Mouse (Mus musculus): ENCODE results near the gene Ttc12. TPM values are rescaled to one million over a fixed set of nuclear protein-coding genes. Genes with fewer than 3 reads are reported as not detected.

Ttc12 gene
- polyA plus RNA-seq, 1 experiment from 2014 or later: 1.7 TPM

GRCm38 (mm10) chr9:49504658-49505057, 18.6 kb upstream of the Ttc12 start:
- no peak overlapping the region for H3K27ac ChIP-seq (ENCODE audit: low read depth, low read length)
- 85% methylated on average over 5 of the region's 5 CpGs for WGBS
- no peaks in the 10 kb centered on the region for H3K27me3 ChIP-seq (ENCODE audit: control insufficient read depth, insufficient read depth, low read length)
- DNase-seq (ENCODE audit: low spot score) (no peak), ATAC-seq (ENCODE audit: insufficient read depth, low FRiP score, low TSS enrichment) (no peak)
- H3K9me3 ChIP-seq (ENCODE audit: control insufficient read depth, low read length): no peaks in the 10 kb centered on the region
- no peaks in the 10 kb centered on the region for H3K4me1 ChIP-seq (ENCODE audit: control insufficient read depth, insufficient read depth, low read length)
- H3K4me3 ChIP-seq (ENCODE audit: low read depth, low read length): no peak overlapping the region
- no peak overlapping the region for H3K9ac ChIP-seq (ENCODE audit: low read length)
- peaks cover 4% of the 10 kb centered on the region for H3K36me3 ChIP-seq (ENCODE audit: control insufficient read depth, insufficient read depth, low read length)
- H3K4me2 ChIP-seq (ENCODE audit: low read depth): no peak overlapping the region

GRCm38 (mm10) chr9:49502245-49502644, 16.2 kb upstream of the Ttc12 start:
- Histone ChIP-seq H3K4me1 (ENCODE audit: control insufficient read depth, insufficient read depth, low read length) (no peaks in the 10 kb centered on the region), H3K4me2 (ENCODE audit: low read depth) (no peak overlapping the region), H3K9ac (ENCODE audit: low read length) (no peak overlapping the region), H3K27me3 (ENCODE audit: control insufficient read depth, insufficient read depth, low read length) (no peaks in the 10 kb centered on the region), H3K4me3 (ENCODE audit: low read depth, low read length) (no peak overlapping the region), H3K36me3 (ENCODE audit: control insufficient read depth, insufficient read depth, low read length) (peaks cover 2% of the 10 kb centered on the region; the same call in 1 of the 2 replicates), H3K27ac (ENCODE audit: low read depth, low read length) (no peak overlapping the region), H3K9me3 (ENCODE audit: control insufficient read depth, low read length) (no peaks in the 10 kb centered on the region)
- 90% methylated on average over 4 of the region's 4 CpGs for whole genome bisulfite sequencing
- DNase-seq (ENCODE audit: low spot score) (no peak), ATAC-seq (ENCODE audit: insufficient read depth, low FRiP score, low TSS enrichment) (no peak)

GRCm38 (mm10) chr9:49499878-49500277, 13.9 kb upstream of the Ttc12 start:
- H3K27ac ChIP-seq (ENCODE audit: low read depth, low read length): no peak overlapping the region
- no peaks in the 10 kb centered on the region for H3K27me3 ChIP-seq (ENCODE audit: control insufficient read depth, insufficient read depth, low read length)
- no peak overlapping the region for H3K4me3 ChIP-seq (ENCODE audit: low read depth, low read length)
- WGBS: 97% methylated on average over 2 of the region's 2 CpGs
- no peak overlapping the region for H3K4me2 ChIP-seq (ENCODE audit: low read depth)
- DNase-seq (ENCODE audit: low spot score) (no peak), ATAC-seq (ENCODE audit: insufficient read depth, low FRiP score, low TSS enrichment) (no peak)
- H3K36me3 ChIP-seq (ENCODE audit: control insufficient read depth, insufficient read depth, low read length): no peaks in the 10 kb centered on the region
- no peaks in the 10 kb centered on the region for H3K9me3 ChIP-seq (ENCODE audit: control insufficient read depth, low read length)
- no peak overlapping the region for H3K9ac ChIP-seq (ENCODE audit: low read length)
- H3K4me1 ChIP-seq (ENCODE audit: control insufficient read depth, insufficient read depth, low read length): no peaks in the 10 kb centered on the region

DNA sequence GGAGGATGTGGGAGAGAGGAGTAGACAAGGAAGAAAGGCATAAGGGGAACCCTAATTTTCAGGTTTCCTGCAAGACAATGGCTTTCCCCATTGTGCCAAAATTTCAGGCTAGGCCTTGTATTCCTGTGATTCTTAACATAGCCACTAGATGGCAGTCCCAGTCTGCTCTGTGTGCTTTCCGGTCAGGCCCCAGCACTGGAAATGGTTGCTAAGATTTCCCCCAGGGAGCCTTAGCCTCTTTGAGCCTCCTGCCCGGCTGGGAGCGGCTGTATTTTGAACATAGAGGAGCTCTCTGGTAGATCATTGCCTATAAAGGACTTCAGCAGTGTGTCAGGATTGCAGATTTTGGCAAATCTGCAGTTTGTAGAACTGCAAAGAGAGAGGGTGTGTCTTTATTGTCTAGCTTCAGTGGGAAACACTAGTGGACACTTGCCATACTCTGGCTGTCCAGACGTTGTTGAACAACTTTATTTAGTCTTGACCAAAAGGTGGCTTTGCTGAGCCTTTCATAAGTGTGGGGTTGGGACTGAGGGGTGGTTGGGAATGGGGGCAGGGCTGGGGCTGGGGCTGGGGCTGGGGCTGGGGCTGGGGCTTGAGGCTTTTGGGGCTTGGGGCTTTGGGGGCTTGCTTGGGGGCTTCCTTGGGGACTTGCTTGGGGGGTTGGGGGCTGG, 8.1 kb upstream of the Ttc12 start:
- Histone ChIP-seq H3K9ac (ENCODE audit: low read length) (no peak overlapping the region), H3K4me3 (ENCODE audit: low read depth, low read length) (no peak overlapping the region), H3K9me3 (ENCODE audit: control insufficient read depth, low read length) (no peaks in the 10 kb centered on the region), H3K27me3 (ENCODE audit: control insufficient read depth, insufficient read depth, low read length) (no peaks in the 10 kb centered on the region), H3K27ac (ENCODE audit: low read depth, low read length) (no peak overlapping the region), H3K36me3 (ENCODE audit: control insufficient read depth, insufficient read depth, low read length) (no peaks in the 10 kb centered on the region), H3K4me1 (ENCODE audit: control insufficient read depth, insufficient read depth, low read length) (no peaks in the 10 kb centered on the region), H3K4me2 (ENCODE audit: low read depth) (no peak overlapping the region)
- no peak for ATAC-seq (ENCODE audit: insufficient read depth, low FRiP score, low TSS enrichment)
- DNase-seq (ENCODE audit: low spot score): peak; percentile 73
- WGBS: 3% methylated on average over 4 of the region's 4 CpGs

GRCm38 (mm10) chr9:49490609-49491008, 4.6 kb upstream of the Ttc12 start:
- 90% methylated on average over 4 of the region's 4 CpGs for WGBS
- DNase-seq (ENCODE audit: low spot score) (no peak), ATAC-seq (ENCODE audit: insufficient read depth, low FRiP score, low TSS enrichment) (no peak)
- no peak overlapping the region for H3K4me3 ChIP-seq (ENCODE audit: low read depth, low read length)
- no peaks in the 10 kb centered on the region for H3K4me1 ChIP-seq (ENCODE audit: control insufficient read depth, insufficient read depth, low read length)
- no peak overlapping the region for H3K27ac ChIP-seq (ENCODE audit: low read depth, low read length)
- H3K4me2 ChIP-seq (ENCODE audit: low read depth): no peak overlapping the region
- H3K9me3 ChIP-seq (ENCODE audit: control insufficient read depth, low read length): no peaks in the 10 kb centered on the region
- no peaks in the 10 kb centered on the region for H3K27me3 ChIP-seq (ENCODE audit: control insufficient read depth, insufficient read depth, low read length)
- H3K9ac ChIP-seq (ENCODE audit: low read length): no peak overlapping the region
- no peaks in the 10 kb centered on the region for H3K36me3 ChIP-seq (ENCODE audit: control insufficient read depth, insufficient read depth, low read length)

GRCm38 (mm10) chr9:49488912-49489895, 3.2 kb upstream of the Ttc12 start:
- no peak overlapping the region for H3K9ac ChIP-seq (ENCODE audit: low read length)
- DNase-seq (ENCODE audit: low spot score) (peak; percentile 85), ATAC-seq (ENCODE audit: insufficient read depth, low FRiP score, low TSS enrichment) (peak; percentile 20; the same call in 1 of the 2 replicates)
- H3K9me3 ChIP-seq (ENCODE audit: control insufficient read depth, low read length): no peaks in the 10 kb centered on the region
- no peaks in the 10 kb centered on the region for H3K36me3 ChIP-seq (ENCODE audit: control insufficient read depth, insufficient read depth, low read length)
- H3K27ac ChIP-seq (ENCODE audit: low read depth, low read length): no peak overlapping the region
- H3K4me2 ChIP-seq (ENCODE audit: low read depth): no peak overlapping the region
- no peaks in the 10 kb centered on the region for H3K4me1 ChIP-seq (ENCODE audit: control insufficient read depth, insufficient read depth, low read length)
- no peaks in the 10 kb centered on the region for H3K27me3 ChIP-seq (ENCODE audit: control insufficient read depth, insufficient read depth, low read length)
- WGBS: 34% methylated on average over 16 of the region's 16 CpGs
- H3K4me3 ChIP-seq (ENCODE audit: low read depth, low read length): no peak overlapping the region

DNA sequence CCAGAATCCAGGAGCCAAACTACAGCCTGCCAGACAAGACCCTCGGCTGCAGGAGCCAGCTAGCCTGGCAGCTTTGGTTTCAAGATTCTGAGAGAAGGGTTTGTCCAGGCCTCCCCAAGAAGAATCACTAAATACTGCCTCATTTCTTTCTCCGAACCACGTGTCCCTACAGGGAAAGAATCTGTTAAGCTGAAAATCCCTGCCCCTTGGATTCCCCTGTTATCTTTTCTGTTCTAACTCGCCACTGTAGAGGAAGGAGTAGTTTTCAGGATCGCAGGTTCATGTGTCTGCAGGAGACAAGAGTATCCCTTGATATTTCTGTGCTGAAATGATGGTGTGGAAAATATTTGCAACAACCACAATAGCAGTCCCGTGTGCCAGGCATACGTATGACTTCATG, 2.2 kb upstream of the Ttc12 start:
- no peak for ATAC-seq (ENCODE audit: insufficient read depth, low FRiP score, low TSS enrichment)
- H3K9me3 ChIP-seq (ENCODE audit: control insufficient read depth, low read length): no peaks in the 10 kb centered on the region
- H3K4me2 ChIP-seq (ENCODE audit: low read depth): no peak overlapping the region
- H3K36me3 ChIP-seq (ENCODE audit: control insufficient read depth, insufficient read depth, low read length): no peaks in the 10 kb centered on the region
- no peak overlapping the region for H3K9ac ChIP-seq (ENCODE audit: low read length)
- no peak overlapping the region for H3K4me3 ChIP-seq (ENCODE audit: low read depth, low read length)
- WGBS: 81% methylated on average over 7 of the region's 7 CpGs
- no peaks in the 10 kb centered on the region for H3K4me1 ChIP-seq (ENCODE audit: control insufficient read depth, insufficient read depth, low read length)
- H3K27ac ChIP-seq (ENCODE audit: low read depth, low read length): no peak overlapping the region
- no peaks in the 10 kb centered on the region for H3K27me3 ChIP-seq (ENCODE audit: control insufficient read depth, insufficient read depth, low read length)
- no peak for DNase-seq (ENCODE audit: low spot score)

GRCm38 (mm10) chr9:49487657-49487943, 1.6 kb upstream of the Ttc12 start:
- no peaks in the 10 kb centered on the region for H3K36me3 ChIP-seq (ENCODE audit: control insufficient read depth, insufficient read depth, low read length)
- no peak for DNase-seq (ENCODE audit: low spot score)
- no peak overlapping the region for H3K4me2 ChIP-seq (ENCODE audit: low read depth)
- H3K4me3 ChIP-seq (ENCODE audit: low read depth, low read length): no peak overlapping the region
- ATAC-seq (ENCODE audit: insufficient read depth, low FRiP score, low TSS enrichment): no peak
- H3K9ac ChIP-seq (ENCODE audit: low read length): no peak overlapping the region
- no peak overlapping the region for H3K27ac ChIP-seq (ENCODE audit: low read depth, low read length)
- H3K27me3 ChIP-seq (ENCODE audit: control insufficient read depth, insufficient read depth, low read length): no peaks in the 10 kb centered on the region
- H3K4me1 ChIP-seq (ENCODE audit: control insufficient read depth, insufficient read depth, low read length): no peaks in the 10 kb centered on the region
- WGBS: 83% methylated on average over 6 of the region's 6 CpGs
- H3K9me3 ChIP-seq (ENCODE audit: control insufficient read depth, low read length): no peaks in the 10 kb centered on the region
